Mouse (Mus musculus): ENCODE data around the gene Ptpn6. TPM values are rescaled to one million over a fixed set of nuclear protein-coding genes. Genes with fewer than 3 reads are reported as not detected.

The Ptpn6 gene
- polyA plus RNA-seq, 1 experiment from 2014 or later = 38.1 TPM

DNA sequence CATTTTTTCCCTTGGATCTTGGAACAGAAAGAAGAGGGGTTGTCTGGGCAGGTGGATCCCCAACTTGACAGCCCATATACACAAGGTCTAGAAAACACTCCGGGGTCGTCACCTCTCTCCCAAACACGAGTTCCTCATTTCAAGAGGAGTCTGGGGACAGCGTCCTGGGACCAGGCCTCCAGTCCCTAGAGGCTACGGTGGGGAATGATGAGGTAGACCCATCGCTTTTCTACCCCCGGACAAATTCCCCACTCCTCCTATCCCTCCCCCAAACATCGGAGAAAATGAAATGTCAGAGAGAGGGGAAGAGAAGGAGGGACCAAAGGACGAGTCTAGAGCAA is 30.2 kb upstream of the Ptpn6 start:
- no peak overlapping the region for H3K9ac ChIP-seq
- peaks cover 24% of the 10 kb centered on the region for H3K4me1 ChIP-seq (replicated peaks)
- no peaks in the 10 kb centered on the region for H3K36me3 ChIP-seq (replicated peaks)
- H3K9me3 ChIP-seq (replicated peaks) = no peaks in the 10 kb centered on the region
- no peak overlapping the region for H3K27ac ChIP-seq (replicated peaks)
- WGBS (ENCODE audit: insufficient replicate concordance) = 3% methylated on average over 9 of the region's 9 CpGs
- H3K4me3 ChIP-seq (replicated peaks) = peak overlapping the region; percentile 45; the same call in 1 of the 2 replicates
- peaks cover 73% of the 10 kb centered on the region for H3K27me3 ChIP-seq
- no peak for ATAC-seq (ENCODE audit: insufficient read depth)
- H3K4me2 ChIP-seq = peak overlapping the region; percentile 68

DNA sequence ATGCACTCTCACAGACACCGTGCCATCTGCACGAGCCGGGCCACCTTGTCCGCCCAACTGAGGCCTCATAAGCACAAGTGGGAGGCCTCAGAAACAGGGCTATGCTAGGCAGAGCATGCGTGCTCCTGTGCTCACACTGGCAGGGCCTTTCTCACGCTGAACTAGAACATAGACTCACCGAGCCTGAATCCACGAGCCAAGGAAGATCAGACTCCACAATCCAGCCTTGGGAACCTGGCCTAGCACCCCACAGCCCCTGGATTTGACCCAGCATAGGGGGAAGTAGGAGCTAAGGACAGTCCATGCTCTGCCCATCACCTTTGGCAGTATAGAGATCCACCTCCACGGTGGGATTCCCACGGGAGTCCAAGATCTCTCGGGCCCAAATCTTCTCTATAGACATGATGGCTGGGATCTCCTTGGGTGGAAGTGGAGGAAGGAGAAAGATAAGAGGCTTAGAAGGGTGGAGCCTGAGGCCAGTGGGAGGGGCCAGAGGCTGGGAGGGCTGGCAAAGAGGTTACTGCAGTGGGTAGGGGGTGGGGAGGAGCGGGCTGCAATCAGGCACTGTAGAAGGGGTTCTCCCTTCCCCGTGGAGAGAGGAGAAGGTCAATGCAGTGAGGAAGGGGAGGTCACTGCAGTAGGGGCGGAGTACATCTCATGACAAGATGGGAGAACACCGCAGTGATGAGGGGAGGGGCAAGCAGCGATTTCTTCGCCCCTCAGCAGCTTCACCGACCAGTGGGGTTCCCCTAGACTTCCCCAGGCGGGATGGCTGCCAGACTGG is 29.6 kb upstream of the Ptpn6 start:
- Histone ChIP-seq H3K9ac (no peak overlapping the region), H3K9me3 (replicated peaks) (no peaks in the 10 kb centered on the region), H3K4me1 (replicated peaks) (peaks cover 24% of the 10 kb centered on the region), H3K4me3 (replicated peaks) (0 out of 2 replicates have a peak overlapping the region, but pooled peaks have one; percentile 45), H3K27ac (replicated peaks) (no peak overlapping the region), H3K27me3 (peaks cover 77% of the 10 kb centered on the region), H3K36me3 (replicated peaks) (no peaks in the 10 kb centered on the region), H3K4me2 (peak overlapping the region; percentile 68)
- no peak for ATAC-seq (ENCODE audit: insufficient read depth)
- WGBS (ENCODE audit: insufficient replicate concordance) = 23% methylated on average over 19 of the region's 19 CpGs

DNA sequence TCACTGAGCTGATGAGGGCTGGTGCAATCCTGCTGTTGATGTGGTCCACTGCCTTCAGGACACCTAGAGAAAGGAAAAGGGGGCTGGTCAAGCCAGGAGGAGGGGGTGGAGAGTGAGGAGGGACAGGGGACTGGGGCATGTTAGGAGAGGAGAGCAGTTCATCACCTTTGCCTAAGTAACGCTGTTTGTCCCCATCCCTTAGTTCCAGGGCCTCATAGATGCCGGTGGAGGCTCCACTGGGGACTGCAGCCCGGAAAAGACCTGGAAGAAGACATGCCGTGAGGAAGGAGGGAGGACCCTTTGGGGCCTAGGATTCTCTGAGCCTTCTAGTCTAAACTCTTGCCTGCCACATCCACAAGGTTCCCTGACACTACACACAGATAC is 29.0 kb upstream of the Ptpn6 start:
- no peaks in the 10 kb centered on the region for H3K9me3 ChIP-seq (replicated peaks)
- H3K4me1 ChIP-seq (replicated peaks) = peaks cover 24% of the 10 kb centered on the region
- 60% methylated on average over 4 of the region's 4 CpGs for WGBS (ENCODE audit: insufficient replicate concordance)
- H3K4me2 ChIP-seq = no peak overlapping the region
- H3K36me3 ChIP-seq (replicated peaks) = no peaks in the 10 kb centered on the region
- no peak overlapping the region for H3K4me3 ChIP-seq (replicated peaks)
- H3K9ac ChIP-seq = no peak overlapping the region
- peaks cover 81% of the 10 kb centered on the region for H3K27me3 ChIP-seq
- H3K27ac ChIP-seq (replicated peaks) = no peak overlapping the region
- no peak for ATAC-seq (ENCODE audit: insufficient read depth)

DNA sequence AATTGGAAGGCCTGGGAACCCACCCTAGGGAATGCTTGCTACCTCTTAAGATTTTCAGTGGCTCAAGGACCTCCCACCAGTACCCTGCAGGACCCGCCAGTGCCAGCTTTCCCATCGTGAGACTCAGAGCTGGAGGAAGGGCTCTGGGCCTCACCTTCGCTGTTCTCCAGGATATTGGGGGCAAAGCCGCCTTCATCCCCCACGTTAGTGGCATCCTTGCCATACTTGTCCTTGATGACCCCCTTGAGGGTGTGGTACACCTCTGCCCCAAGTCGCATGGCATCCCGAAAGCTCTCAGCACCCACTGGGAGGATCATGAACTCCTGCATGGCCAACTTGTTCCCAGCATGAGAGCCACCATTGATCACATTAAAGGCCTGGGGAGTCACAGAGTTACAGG is 27.4 kb upstream of the Ptpn6 start:
- ATAC-seq (ENCODE audit: insufficient read depth) = no peak
- Histone ChIP-seq H3K9me3 (replicated peaks) (no peaks in the 10 kb centered on the region), H3K4me2 (no peak overlapping the region), H3K36me3 (replicated peaks) (no peaks in the 10 kb centered on the region), H3K4me3 (replicated peaks) (no peak overlapping the region), H3K27ac (replicated peaks) (no peak overlapping the region), H3K4me1 (replicated peaks) (peaks cover 24% of the 10 kb centered on the region), H3K27me3 (peaks cover 84% of the 10 kb centered on the region), H3K9ac (no peak overlapping the region)
- WGBS (ENCODE audit: insufficient replicate concordance) = 72% methylated on average over 7 of the region's 7 CpGs

DNA sequence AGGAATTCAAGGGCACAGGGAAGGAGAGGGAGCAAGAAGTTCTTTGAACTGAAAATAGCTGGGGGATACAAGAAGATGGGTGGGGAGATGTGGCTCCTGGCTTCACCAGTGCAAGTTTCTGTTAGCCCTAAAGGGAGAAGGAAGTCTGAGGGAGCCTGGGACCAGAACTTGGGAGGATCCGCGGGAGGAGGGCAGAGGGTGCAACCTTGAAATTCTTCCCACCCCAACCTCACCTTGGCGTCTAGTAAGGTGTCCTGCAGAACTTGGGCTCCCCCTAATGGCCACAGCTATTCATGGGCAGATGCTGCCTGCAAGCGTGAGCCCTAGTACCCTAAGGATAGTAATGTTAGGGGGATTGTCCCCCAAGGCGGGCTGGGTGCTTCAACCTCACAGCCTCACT is 20.7 kb upstream of the Ptpn6 start:
- no peaks in the 10 kb centered on the region for H3K9me3 ChIP-seq (replicated peaks)
- peaks cover 92% of the 10 kb centered on the region for H3K27me3 ChIP-seq
- H3K4me3 ChIP-seq (replicated peaks) = no peak overlapping the region
- ATAC-seq (ENCODE audit: insufficient read depth) = no peak
- WGBS (ENCODE audit: insufficient replicate concordance) = under 1% methylated on average over 5 of the region's 5 CpGs
- H3K36me3 ChIP-seq (replicated peaks) = no peaks in the 10 kb centered on the region
- H3K9ac ChIP-seq = no peak overlapping the region
- H3K27ac ChIP-seq (replicated peaks) = no peak overlapping the region
- H3K4me2 ChIP-seq = peak overlapping the region; percentile 42
- peaks cover 36% of the 10 kb centered on the region for H3K4me1 ChIP-seq (replicated peaks)

DNA sequence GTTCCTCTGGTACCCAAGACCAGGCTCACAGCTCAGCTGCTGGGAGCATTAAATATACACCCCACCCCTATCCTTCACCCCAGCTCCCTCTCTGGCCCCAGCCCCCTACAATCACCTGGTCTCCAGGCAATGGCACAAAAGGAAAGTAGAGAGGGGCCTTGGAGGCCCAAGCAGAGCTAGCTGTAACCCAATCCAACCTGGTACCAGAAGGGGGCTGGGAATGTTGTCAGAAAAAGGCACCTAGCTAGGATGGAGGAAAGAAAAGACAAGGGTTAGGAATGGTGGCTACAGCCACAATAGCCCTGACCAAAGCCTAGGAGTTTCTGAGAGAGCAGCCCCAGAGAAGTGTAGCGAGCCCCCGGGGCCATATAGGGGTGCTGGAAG is 20.3 kb upstream of the Ptpn6 start:
- ATAC-seq (ENCODE audit: insufficient read depth) = no peak
- H3K27ac ChIP-seq (replicated peaks) = no peak overlapping the region
- no peaks in the 10 kb centered on the region for H3K9me3 ChIP-seq (replicated peaks)
- no peak overlapping the region for H3K4me3 ChIP-seq (replicated peaks)
- 23% methylated on average over 2 of the region's 2 CpGs for WGBS (ENCODE audit: insufficient replicate concordance)
- H3K9ac ChIP-seq = no peak overlapping the region
- H3K36me3 ChIP-seq (replicated peaks) = no peaks in the 10 kb centered on the region
- H3K4me2 ChIP-seq = peak overlapping the region; percentile 42
- peaks cover 41% of the 10 kb centered on the region for H3K4me1 ChIP-seq (replicated peaks)
- H3K27me3 ChIP-seq = peaks cover 96% of the 10 kb centered on the region

DNA sequence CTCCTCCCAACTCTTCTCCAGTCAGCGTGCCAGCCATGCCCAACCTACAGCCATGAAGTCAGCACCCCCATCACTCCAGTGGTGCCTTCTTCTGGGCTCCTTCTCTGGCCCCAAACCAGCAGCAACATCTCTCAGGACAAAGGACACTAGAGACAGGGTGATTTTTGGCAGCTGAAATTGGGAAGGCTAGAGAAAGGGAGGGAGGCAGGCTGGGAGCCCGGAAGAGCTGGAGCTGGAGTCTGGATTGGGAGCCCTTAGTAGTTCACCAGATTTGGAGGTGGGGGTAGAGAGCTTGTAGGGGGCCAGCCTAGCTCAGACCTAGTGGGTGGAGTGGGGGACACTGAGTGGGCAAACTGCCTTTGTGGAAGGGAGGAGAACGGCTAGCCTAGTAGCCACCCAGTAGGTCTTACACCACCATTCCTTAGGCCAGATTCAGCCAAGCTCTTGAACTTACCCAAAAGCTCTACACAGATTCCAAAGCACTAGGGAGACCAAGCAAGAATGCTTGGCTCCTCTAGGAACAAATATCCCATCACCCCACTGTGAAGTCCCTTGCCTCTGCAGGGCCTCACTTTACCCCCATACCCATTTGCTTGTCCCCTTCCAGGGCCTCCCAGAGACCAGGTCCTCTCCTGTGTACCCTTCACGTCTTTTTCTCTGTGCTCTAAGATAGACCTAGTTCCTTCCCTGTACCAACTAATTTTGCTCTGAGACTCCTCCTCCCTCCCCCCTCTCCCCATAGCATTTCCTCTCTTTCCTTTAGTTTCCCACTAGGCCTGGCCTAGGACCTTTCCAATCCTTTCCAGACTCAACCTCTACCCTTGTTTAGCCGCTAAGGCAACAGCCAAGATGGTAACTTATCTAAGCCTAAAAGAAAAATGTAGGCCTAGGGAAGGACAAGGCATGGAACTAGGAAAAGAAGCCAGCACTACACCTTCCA is 19.7 kb upstream of the Ptpn6 start:
- H3K27me3 ChIP-seq = peaks cover 99% of the 10 kb centered on the region
- 59% methylated on average over 5 of the region's 5 CpGs for WGBS (ENCODE audit: insufficient replicate concordance)
- no peak overlapping the region for H3K27ac ChIP-seq (replicated peaks)
- H3K4me1 ChIP-seq (replicated peaks) = peaks cover 41% of the 10 kb centered on the region
- no peak overlapping the region for H3K9ac ChIP-seq
- no peak for ATAC-seq (ENCODE audit: insufficient read depth)
- 0 out of 2 replicates have a peak, but pooled peaks cover 1% of the 10 kb centered on the region for H3K36me3 ChIP-seq (replicated peaks)
- no peaks in the 10 kb centered on the region for H3K9me3 ChIP-seq (replicated peaks)
- H3K4me3 ChIP-seq (replicated peaks) = no peak overlapping the region
- H3K4me2 ChIP-seq = peak overlapping the region; percentile 77; the same call in 1 of the 2 replicates

DNA sequence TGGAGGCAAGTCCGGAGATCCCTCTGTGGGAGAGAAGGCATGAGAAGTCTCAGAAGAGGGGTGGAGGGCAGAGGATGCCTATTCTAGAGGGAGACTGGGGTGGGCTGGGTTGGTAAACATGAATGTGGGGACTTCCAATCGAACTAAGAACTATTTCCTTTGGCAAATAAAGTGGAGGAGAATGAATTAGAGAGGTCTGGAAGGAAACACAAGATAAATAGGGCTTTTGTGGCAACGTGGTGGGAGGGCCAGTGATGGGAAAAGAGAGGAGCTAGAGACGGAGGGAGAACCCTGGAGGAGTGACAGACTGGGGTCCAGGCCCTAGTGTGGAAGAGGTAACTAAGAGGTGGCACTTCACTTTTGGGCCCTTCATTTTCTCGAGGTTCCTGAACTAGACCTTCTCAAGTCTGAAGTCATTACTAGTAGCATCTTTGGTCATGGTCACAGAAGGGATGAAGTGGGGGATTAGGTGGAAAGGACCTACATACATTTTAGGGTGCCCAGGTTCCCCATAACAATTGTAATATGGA is 18.9 kb upstream of the Ptpn6 start:
- Histone ChIP-seq H3K9me3 (replicated peaks) (no peaks in the 10 kb centered on the region), H3K9ac (no peak overlapping the region), H3K4me1 (replicated peaks) (peaks cover 41% of the 10 kb centered on the region), H3K4me3 (replicated peaks) (peak overlapping the region; percentile 65), H3K4me2 (peak overlapping the region; percentile 77), H3K36me3 (replicated peaks) (0 out of 2 replicates have a peak, but pooled peaks cover 5% of the 10 kb centered on the region), H3K27ac (replicated peaks) (no peak overlapping the region), H3K27me3 (peaks cover 96% of the 10 kb centered on the region)
- ATAC-seq (ENCODE audit: insufficient read depth) = no peak
- 29% methylated on average over 5 of the region's 5 CpGs for WGBS (ENCODE audit: insufficient replicate concordance)

DNA sequence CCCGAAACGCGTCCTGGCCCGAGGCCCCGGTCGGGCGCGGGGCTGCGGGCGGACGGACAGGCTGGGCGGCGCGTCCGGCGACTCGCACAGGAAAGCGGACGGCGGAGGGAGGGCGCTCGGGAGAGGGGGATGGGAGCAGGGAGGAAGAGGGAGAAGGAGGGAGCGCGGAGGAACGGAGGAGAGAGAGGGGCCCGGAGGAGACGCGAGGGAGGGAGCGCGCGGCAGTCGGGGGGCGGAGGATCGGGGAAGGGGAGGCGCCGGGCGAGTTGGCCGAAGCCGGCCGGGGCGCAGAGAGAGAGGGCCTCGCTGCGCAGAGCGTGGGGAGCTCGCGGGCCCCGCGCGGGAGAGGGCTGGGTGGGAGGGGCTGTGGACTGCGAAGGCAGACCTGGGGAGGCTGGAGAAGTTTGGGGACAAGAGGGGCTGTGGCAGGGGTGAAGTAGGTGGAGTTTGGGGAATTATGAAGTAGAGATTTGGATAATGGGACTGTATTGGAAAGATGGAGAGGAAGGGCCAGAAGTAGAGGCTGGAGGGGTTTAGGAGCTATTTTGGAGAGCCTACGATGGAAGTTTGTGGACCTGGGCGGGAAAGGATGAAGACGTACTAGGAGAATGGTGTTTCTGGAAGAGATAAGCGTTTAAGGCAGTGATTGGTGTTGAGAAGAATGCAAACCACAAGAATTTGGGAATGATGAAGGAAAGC is 18.3 kb upstream of the Ptpn6 start:
- Histone ChIP-seq H3K9ac (peak overlapping the region; percentile 58), H3K27me3 (peaks cover 90% of the 10 kb centered on the region), H3K4me1 (replicated peaks) (peaks cover 41% of the 10 kb centered on the region), H3K4me3 (replicated peaks) (peak overlapping the region; percentile 65), H3K9me3 (replicated peaks) (no peaks in the 10 kb centered on the region), H3K36me3 (replicated peaks) (0 out of 2 replicates have a peak, but pooled peaks cover 5% of the 10 kb centered on the region), H3K27ac (replicated peaks) (peak overlapping the region; percentile 74), H3K4me2 (peak overlapping the region; percentile 77)
- 1% methylated on average over 52 of the region's 54 CpGs for WGBS (ENCODE audit: insufficient replicate concordance)
- peak; percentile 47 for ATAC-seq (ENCODE audit: insufficient read depth)

DNA sequence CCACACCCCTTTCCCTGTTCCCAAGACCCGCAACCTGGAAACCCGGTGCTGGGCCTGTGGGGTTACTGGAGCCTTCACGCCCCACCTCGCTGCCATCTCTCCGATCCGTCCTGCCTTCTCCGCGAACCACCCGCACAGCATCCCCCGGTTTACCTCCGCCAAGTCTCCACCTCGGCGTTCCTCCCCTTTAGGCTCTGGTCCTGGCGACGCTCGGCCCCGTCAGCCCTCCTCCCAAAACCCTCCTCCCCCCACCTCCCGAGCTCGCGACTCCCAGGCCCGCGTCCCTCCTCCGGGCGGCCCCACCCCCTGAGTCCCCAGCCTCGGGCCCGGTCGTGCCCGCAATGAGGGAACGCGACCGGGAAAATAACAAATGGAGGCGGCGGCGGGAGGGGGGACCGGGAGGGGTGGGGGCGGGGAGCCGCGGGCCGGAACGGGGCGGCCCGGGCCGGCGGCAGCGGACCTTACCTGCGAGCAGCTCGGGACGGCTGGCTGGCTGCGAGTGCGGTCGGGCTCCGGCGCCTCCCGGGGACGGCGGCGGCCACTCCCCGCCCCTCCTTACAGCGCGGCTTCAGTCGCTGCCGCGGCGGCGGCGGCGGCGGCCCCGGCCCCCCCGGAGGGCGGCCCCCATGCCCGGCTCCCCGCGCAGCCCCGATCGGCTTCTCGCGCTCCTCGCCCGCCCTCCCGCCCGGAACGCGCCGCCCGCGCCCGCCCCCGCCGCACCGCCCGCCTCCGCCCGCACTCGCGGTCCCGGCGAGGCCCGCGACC is 17.5 kb upstream of the Ptpn6 start, which contains the start of the genes Gm45234 and Atn1:
TSS of gene Gm45234 (minus strand) at position 191 of the 765 bp plus-strand sequence.
TSS of gene Atn1 (minus strand) at position 694 of the 765 bp plus-strand sequence.
- 0 out of 2 replicates have a peak, but pooled peaks cover 5% of the 10 kb centered on the region for H3K36me3 ChIP-seq (replicated peaks)
- ATAC-seq (ENCODE audit: insufficient read depth) = peak; percentile 49
- peak within 1 kb of the TSS; percentile 77 for H3K4me2 ChIP-seq
- peak within 1 kb of the TSS; percentile 74 for H3K27ac ChIP-seq (replicated peaks)
- H3K9me3 ChIP-seq (replicated peaks) = no peaks in the 10 kb centered on the region
- H3K4me3 ChIP-seq (replicated peaks) = peak within 1 kb of the TSS; percentile 65
- peaks cover 41% of the 10 kb centered on the region for H3K4me1 ChIP-seq (replicated peaks)
- H3K9ac ChIP-seq = peak within 1 kb of the TSS; percentile 58
- WGBS (ENCODE audit: insufficient replicate concordance) = 1% methylated on average over 48 of the region's 100 CpGs
- H3K27me3 ChIP-seq = peaks cover 82% of the 10 kb centered on the region

Measured in liver, embryonic 15.5 days (tissue).